Mouse (Mus musculus) myocyte (in vitro differentiated cells): ENCODE data around the gene Lrrc8e.

Experiments
- E2F4 ChIP-seq: IDR thresholded peaks from one replicate; pipeline ENCODE4 v1.6.1; 2011; ENCODE audit warnings: mild to moderate bottlenecking, control low read depth, moderate library complexity; ENCODE audit not compliant: insufficient read depth
- MAX ChIP-seq: IDR thresholded peaks from one replicate; pipeline ENCODE4 v1.6.1; 2011; ENCODE audit warnings: low read depth, mild to moderate bottlenecking, control low read depth
- MYOG ChIP-seq, 3 experiments: IDR thresholded peaks; one replicate each; pipeline ENCODE4 v1.6.1; 2011; ENCODE audit warnings: control low read depth in 2 of 3, low read depth in 2 of 3, mild to moderate bottlenecking in 2 of 3; ENCODE audit not compliant: insufficient read length in 2 of 3, control insufficient read depth in 1 of 3, insufficient read depth in 1 of 3
- POLR2A ChIP-seq: IDR thresholded peaks from one replicate; pipeline ENCODE4 v1.6.1; 2011; ENCODE audit warnings: low read depth, mild to moderate bottlenecking, control low read depth, moderate library complexity; ENCODE audit not compliant: insufficient read length
- REST ChIP-seq: IDR thresholded peaks from one replicate; pipeline ENCODE4 v1.6.1; 2011; ENCODE audit warnings: mild to moderate bottlenecking, control low read depth, moderate library complexity; ENCODE audit not compliant: insufficient read depth, insufficient read length
- SRF ChIP-seq: IDR thresholded peaks from one replicate; pipeline ENCODE4 v1.6.1; 2011; ENCODE audit warnings: low read depth; ENCODE audit not compliant: control insufficient read depth, insufficient read length
- TCF12 ChIP-seq: IDR thresholded peaks from one replicate; pipeline ENCODE4 v1.6.1; 2011; ENCODE audit warnings: mild to moderate bottlenecking, control low read depth; ENCODE audit not compliant: poor library complexity, insufficient read depth, severe bottlenecking
- TCF3 ChIP-seq: IDR thresholded peaks from one replicate; pipeline ENCODE4 v1.6.1; 2011; ENCODE audit warnings: low read depth, control low read depth; ENCODE audit not compliant: insufficient read length
- USF1 ChIP-seq: IDR thresholded peaks from one replicate; pipeline ENCODE4 v1.6.1; 2011; ENCODE audit warnings: low read depth, mild to moderate bottlenecking, control low read depth, moderate library complexity

DNA sequence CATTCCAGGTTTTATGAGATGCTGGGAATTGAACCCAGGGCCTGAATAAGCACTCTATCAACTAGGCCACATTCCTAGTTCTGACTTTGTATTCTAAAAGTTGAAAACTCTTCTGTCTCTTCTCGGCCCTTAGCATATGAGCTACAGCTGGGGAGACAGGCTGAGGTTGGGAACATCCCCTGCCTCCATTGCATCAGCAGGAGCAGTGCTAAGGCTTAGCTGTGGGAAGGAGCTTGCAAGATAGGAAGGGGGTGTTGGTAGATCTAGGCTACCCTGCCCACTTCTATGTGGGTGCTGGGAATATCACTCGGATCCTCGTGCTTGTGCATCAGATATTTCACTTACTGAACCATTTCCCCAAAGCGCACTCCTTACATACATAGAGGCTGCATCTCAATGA, 1.3 kb downstream of the Lrrc8e start:
- TF ChIP-seq POLR2A, result no peak
- no peak for TF ChIP-seq MAX
- TF ChIP-seq E2F4, result no peak
- TF ChIP-seq USF1, result no peak
- TF ChIP-seq REST, result no peak
- no peak for TF ChIP-seq MYOG (IDR thresholded peaks at IDR 0.05; ENCODE audit: control insufficient read depth in 1 of 3, insufficient read depth in 1 of 3, insufficient read length in 2 of 3, low read depth in 2 of 3)
- no peak for TF ChIP-seq TCF3
- no peak for TF ChIP-seq TCF12
- no peak for TF ChIP-seq SRF
